Mouse (Mus musculus) kidney, embryonic 14.5 days (tissue): Measurements from ENCODE around the gene Id1. TPM values are rescaled to one million over a fixed set of nuclear protein-coding genes. Genes with fewer than 3 reads are reported as not detected.

Experiments
- ATAC-seq: fragments of 200-750 bp; cut with Nextera tagmentation; 2 replicates; pipeline ENCODE4 v1.8.0; 2017; ENCODE audit warnings: moderate number of reproducible peaks, mild to moderate bottlenecking, moderate TSS enrichment, moderate library complexity; ENCODE audit not compliant: low FRiP score, low TSS enrichment
- H3K27ac ChIP-seq: fragments of 300-500 bp; sonication (generic); 2 replicates; pipeline ENCODE4 v1.5.1; 2014; ENCODE audit warnings: low read depth, mild to moderate bottlenecking, low read length, moderate library complexity, mixed read lengths
- H3K27me3 ChIP-seq: fragments of 300-500 bp; sonication (generic); 2 replicates; pipeline ENCODE4 v1.6.1; 2014; ENCODE audit warnings: mild to moderate bottlenecking, low read length; ENCODE audit not compliant: control insufficient read depth, insufficient read depth
- H3K36me3 ChIP-seq: fragments of 300-500 bp; sonication (generic); 2 replicates; pipeline ENCODE4 v1.6.1; 2014; ENCODE audit warnings: low read length, mixed read lengths; ENCODE audit not compliant: control insufficient read depth, insufficient read depth
- H3K4me1 ChIP-seq: fragments of 300-500 bp; sonication (generic); 2 replicates; pipeline ENCODE4 v1.6.1; 2014; ENCODE audit warnings: low read length, mixed read lengths; ENCODE audit not compliant: control insufficient read depth, insufficient read depth
- H3K4me2 ChIP-seq: fragments of 300-500 bp; sonication (generic); replicated peaks from 2 replicates; pipeline ENCODE4 v1.6.1; 2014; ENCODE audit warnings: low read depth, mild to moderate bottlenecking, low read length
- H3K4me3 ChIP-seq: fragments of 300-500 bp; sonication (generic); 2 replicates; pipeline ENCODE4 v1.5.1; 2014; ENCODE audit warnings: mild to moderate bottlenecking, low read length
- H3K9ac ChIP-seq: fragments of 300-500 bp; sonication (generic); 2 replicates; pipeline ENCODE4 v1.6.1; 2014; ENCODE audit warnings: low read depth, mild to moderate bottlenecking, low read length, moderate library complexity
- H3K9me3 ChIP-seq: fragments of 300-500 bp; sonication (generic); 2 replicates; pipeline ENCODE4 v1.6.1; 2016; ENCODE audit warnings: low read length; ENCODE audit not compliant: control insufficient read depth
- WGBS: fragments of 180-500 bp; shearing (Covaris S2); extraction: QIAGEN DNeasy Blood & Tissue Kit; methylation state at CpG from one replicate; pipeline ENCODE4 v1.1.7; 2014; 5-methylcytosine and 5-hydroxymethylcytosine counted together
- polyA plus RNA-seq: library from polyadenylated mRNA; unstranded; fragments of >200 nt; fragmentation: Nextera tagmentation; extraction: Ambion mirVana; gene quantifications from 2 replicates; pipeline ENCODE4 v1.2.1, GENCODE M21; 2014

The Id1 gene
- polyA plus RNA-seq, 1 experiment from 2014 or later = 129 TPM

GRCm38 (mm10) chr2:152726751-152727335 lies 9.2 kb upstream of the Id1 start:
- ATAC-seq = no peak
- H3K36me3 ChIP-seq = no peaks in the 10 kb centered on the region
- H3K4me2 ChIP-seq = no peak overlapping the region
- H3K4me1 ChIP-seq = peaks cover 64% of the 10 kb centered on the region
- H3K27me3 ChIP-seq = no peaks in the 10 kb centered on the region
- no peak overlapping the region for H3K9ac ChIP-seq
- 29% methylated on average over 6 of the region's 6 CpGs for WGBS
- peak overlapping the region; percentile 20; the same call in 1 of the 2 replicates for H3K27ac ChIP-seq
- H3K4me3 ChIP-seq = no peak overlapping the region
- no peaks in the 10 kb centered on the region for H3K9me3 ChIP-seq

- no peak overlapping the region for H3K9ac ChIP-seq
- H3K27ac ChIP-seq = peak overlapping the region; percentile 48; the same call in 1 of the 2 replicates
- H3K4me1 ChIP-seq = peaks cover 65% of the 10 kb centered on the region
- no peaks in the 10 kb centered on the region for H3K27me3 ChIP-seq
- no peak overlapping the region for H3K4me2 ChIP-seq
- no peak overlapping the region for H3K4me3 ChIP-seq
- H3K9me3 ChIP-seq = no peaks in the 10 kb centered on the region
- no peak for ATAC-seq
- 84% methylated on average over 14 of the region's 14 CpGs for WGBS
- no peaks in the 10 kb centered on the region for H3K36me3 ChIP-seq
Measured at GRCm38 (mm10) chr2:152727795-152728510, 8.1 kb upstream of the Id1 start.

GRCm38 (mm10) chr2:152728594-152728993 lies 7.5 kb upstream of the Id1 start:
- no peaks in the 10 kb centered on the region for H3K9me3 ChIP-seq
- no peaks in the 10 kb centered on the region for H3K36me3 ChIP-seq
- H3K4me2 ChIP-seq = no peak overlapping the region
- no peak for ATAC-seq
- no peaks in the 10 kb centered on the region for H3K27me3 ChIP-seq
- WGBS = 68% methylated on average over 7 of the region's 7 CpGs
- no peak overlapping the region for H3K9ac ChIP-seq
- H3K27ac ChIP-seq = peak overlapping the region; percentile 83; the same call in 1 of the 2 replicates
- no peak overlapping the region for H3K4me3 ChIP-seq
- H3K4me1 ChIP-seq = peaks cover 68% of the 10 kb centered on the region

DNA sequence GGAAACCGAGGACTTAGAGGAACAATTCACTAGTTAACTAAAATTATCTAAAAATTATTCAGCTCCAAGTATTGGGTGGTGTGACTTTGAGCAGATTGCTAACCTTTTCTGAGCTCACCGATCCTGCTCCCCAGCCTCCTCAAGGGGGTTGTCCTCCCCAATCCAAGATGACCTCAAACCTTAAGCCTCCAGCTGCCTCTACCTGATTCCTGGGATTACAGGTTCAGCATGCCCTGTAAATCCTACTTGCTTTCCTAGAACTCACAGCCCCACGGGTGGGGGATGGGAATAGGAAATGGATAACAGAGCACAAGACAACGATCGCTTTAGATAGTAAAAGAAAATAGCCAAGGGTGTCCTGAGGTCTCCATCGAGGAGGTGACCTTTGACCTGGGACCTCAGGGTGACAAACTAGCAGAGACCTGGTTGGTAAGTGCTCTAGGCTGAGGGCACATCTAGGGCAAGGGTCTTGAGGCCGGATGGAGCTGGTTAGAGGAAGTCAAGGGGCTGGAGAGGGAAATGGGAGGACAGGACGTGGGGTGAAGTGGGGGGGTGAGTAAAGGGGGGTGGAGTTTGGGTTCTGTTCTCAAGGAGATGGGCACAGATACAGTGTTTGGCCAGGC lies 6.9 kb upstream of the Id1 start:
- Histone ChIP-seq H3K4me3 (no peak overlapping the region), H3K9ac (0 out of 2 replicates have a peak overlapping the region, but pooled peaks have one; percentile 18), H3K27ac (peak overlapping the region; percentile 83), H3K4me2 (no peak overlapping the region), H3K27me3 (no peaks in the 10 kb centered on the region), H3K36me3 (no peaks in the 10 kb centered on the region), H3K4me1 (peaks cover 69% of the 10 kb centered on the region), H3K9me3 (no peaks in the 10 kb centered on the region)
- 25% methylated on average over 8 of the region's 8 CpGs for WGBS
- peak; percentile 38 for ATAC-seq

DNA sequence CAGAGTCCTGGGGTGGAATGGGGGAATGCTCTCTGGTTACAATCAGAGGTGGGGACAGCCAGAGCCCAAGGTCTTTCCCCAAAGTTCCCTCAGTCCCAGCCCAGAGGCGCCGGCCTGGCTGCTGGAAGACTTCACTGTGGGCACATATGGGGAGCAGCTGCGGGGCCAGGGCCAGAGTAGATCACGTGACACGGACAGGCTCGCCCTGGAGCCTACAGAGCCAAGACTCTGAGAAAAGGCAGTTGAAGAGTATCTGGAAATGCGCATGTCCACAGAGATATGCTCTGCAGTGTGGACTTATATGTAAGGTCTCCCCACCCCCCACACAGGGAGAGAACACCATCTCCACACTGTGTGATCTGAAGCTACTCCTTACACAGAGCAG lies 6.4 kb upstream of the Id1 start:
- Histone ChIP-seq H3K27me3 (no peaks in the 10 kb centered on the region), H3K4me3 (no peak overlapping the region), H3K9me3 (no peaks in the 10 kb centered on the region), H3K36me3 (no peaks in the 10 kb centered on the region), H3K27ac (peak overlapping the region; percentile 83), H3K4me1 (peaks cover 69% of the 10 kb centered on the region), H3K4me2 (no peak overlapping the region), H3K9ac (0 out of 2 replicates have a peak overlapping the region, but pooled peaks have one; percentile 18)
- 20% methylated on average over 7 of the region's 7 CpGs for WGBS
- peak; percentile 60 for ATAC-seq

GRCm38 (mm10) chr2:152733201-152733600 lies 2.9 kb upstream of the Id1 start:
- no peak overlapping the region for H3K27ac ChIP-seq
- no peak overlapping the region for H3K4me3 ChIP-seq
- no peak overlapping the region for H3K9ac ChIP-seq
- no peak for ATAC-seq
- no peaks in the 10 kb centered on the region for H3K27me3 ChIP-seq
- no peak overlapping the region for H3K4me2 ChIP-seq
- 97% methylated on average over 2 of the region's 2 CpGs for WGBS
- peaks cover 3% of the 10 kb centered on the region; the same call in 1 of the 2 replicates for H3K36me3 ChIP-seq
- H3K9me3 ChIP-seq = no peaks in the 10 kb centered on the region
- H3K4me1 ChIP-seq = peaks cover 47% of the 10 kb centered on the region

GRCm38 (mm10) chr2:152734501-152734900 lies 1.6 kb upstream of the Id1 start:
- ATAC-seq = no peak
- Histone ChIP-seq H3K36me3 (peaks cover 3% of the 10 kb centered on the region; the same call in 1 of the 2 replicates), H3K27ac (peak overlapping the region; percentile 85), H3K4me2 (peak overlapping the region; percentile 90), H3K4me1 (peaks cover 43% of the 10 kb centered on the region), H3K9ac (peak overlapping the region; percentile 55), H3K27me3 (no peaks in the 10 kb centered on the region), H3K4me3 (peak overlapping the region; percentile 92), H3K9me3 (no peaks in the 10 kb centered on the region)
- WGBS = 14% methylated on average over 10 of the region's 10 CpGs

DNA sequence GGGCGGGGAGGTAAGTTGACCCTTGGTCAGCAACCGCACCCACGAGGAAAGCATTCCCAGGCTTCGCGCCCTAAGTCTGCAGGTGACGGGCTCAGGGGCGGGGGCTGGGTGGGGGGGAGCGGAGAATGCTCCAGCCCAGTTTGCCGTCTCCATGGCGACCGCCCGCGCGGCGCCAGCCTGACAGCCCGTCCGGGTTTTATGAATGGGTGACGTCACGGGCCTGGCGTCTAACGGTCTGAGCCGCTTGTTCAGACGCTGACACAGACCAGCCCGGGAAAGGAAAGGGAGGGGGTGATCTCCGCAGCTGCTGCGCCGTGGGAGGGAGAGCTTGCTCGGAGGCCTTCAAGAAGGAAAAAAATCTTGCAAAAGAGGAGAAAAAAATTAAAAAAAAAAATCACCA lies 1.1 kb upstream of the Id1 start:
- H3K4me3 ChIP-seq = peak overlapping the region; percentile 92
- 0% methylated on average over 28 of the region's 28 CpGs for WGBS
- peaks cover 3% of the 10 kb centered on the region; the same call in 1 of the 2 replicates for H3K36me3 ChIP-seq
- peak overlapping the region; percentile 90 for H3K4me2 ChIP-seq
- peak overlapping the region; percentile 85 for H3K27ac ChIP-seq
- peaks cover 41% of the 10 kb centered on the region for H3K4me1 ChIP-seq
- no peaks in the 10 kb centered on the region for H3K27me3 ChIP-seq
- H3K9me3 ChIP-seq = no peaks in the 10 kb centered on the region
- peak; percentile 79 for ATAC-seq
- H3K9ac ChIP-seq = peak overlapping the region; percentile 95; the same call in 1 of the 2 replicates

GRCm38 (mm10) chr2:152736748-152737147 lies 697 bp downstream of the Id1 start:
- WGBS = under 1% methylated on average over 22 of the region's 22 CpGs
- peaks cover 50% of the 10 kb centered on the region for H3K4me1 ChIP-seq
- H3K4me2 ChIP-seq = peak overlapping the region; percentile 90
- H3K27ac ChIP-seq = peak overlapping the region; percentile 85
- peaks cover 3% of the 10 kb centered on the region; the same call in 1 of the 2 replicates for H3K36me3 ChIP-seq
- H3K4me3 ChIP-seq = peak overlapping the region; percentile 92
- no peaks in the 10 kb centered on the region for H3K9me3 ChIP-seq
- peak overlapping the region; percentile 95 for H3K9ac ChIP-seq
- H3K27me3 ChIP-seq = no peaks in the 10 kb centered on the region
- no peak for ATAC-seq
